Mouse (Mus musculus) heart, embryonic 14.5 days (tissue): ENCODE measurements around the gene Tmub1. TPM values are rescaled to one million over a fixed set of nuclear protein-coding genes. Genes with fewer than 3 reads are reported as not detected.

ENCODE experiments used
- ATAC-seq: fragments of 200-750 bp; cut with Nextera tagmentation; 2 replicates; pipeline ENCODE4 v1.8.0; 2017; ENCODE audit warnings: low read depth, moderate TSS enrichment; ENCODE audit not compliant: insufficient number of reproducible peaks, insufficient read depth, low FRiP score
- H3K27ac ChIP-seq, 2 experiments: fragments of 200-500 bp in 1 of 2; fragments of 300-500 bp in 1 of 2; sonication (generic) in 1 of 2; replicated peaks in 1 of 2; 2 replicates each; pipeline ENCODE4 v1.5.1; 2012 to 2014; ENCODE audit warnings: low read depth in 2 of 2, low read length in 2 of 2, control low read depth in 1 of 2, mild to moderate bottlenecking in 1 of 2, mixed read lengths in 1 of 2; ENCODE audit not compliant: control insufficient read depth in 1 of 2, insufficient read depth in 1 of 2
- H3K27me3 ChIP-seq: fragments of 300-500 bp; sonication (generic); 2 replicates; pipeline ENCODE4 v1.6.1; 2014; ENCODE audit warnings: mild to moderate bottlenecking, low read length, control low read depth; ENCODE audit not compliant: control insufficient read depth, insufficient read depth
- H3K36me3 ChIP-seq: fragments of 300-500 bp; sonication (generic); 2 replicates; pipeline ENCODE4 v1.6.1; 2014; ENCODE audit warnings: mild to moderate bottlenecking, control low read depth, low read length, mixed read lengths; ENCODE audit not compliant: control insufficient read depth, insufficient read depth
- H3K4me1 ChIP-seq, 2 experiments: fragments of 200-500 bp in 1 of 2; fragments of 300-500 bp in 1 of 2; sonication (generic) in 1 of 2; 2 replicates each; pipeline ENCODE4 v1.6.1; 2012 to 2014; ENCODE audit warnings: low read length in 2 of 2, control low read depth in 1 of 2, mixed read lengths in 1 of 2; ENCODE audit not compliant: control insufficient read depth in 2 of 2, insufficient read depth in 2 of 2
- H3K4me2 ChIP-seq: fragments of 300-500 bp; sonication (generic); 2 replicates; pipeline ENCODE4 v1.6.1; 2014; ENCODE audit warnings: mild to moderate bottlenecking, low read length
- H3K4me3 ChIP-seq, 2 experiments: fragments of 200-500 bp in 1 of 2; fragments of 300-500 bp in 1 of 2; sonication (generic) in 1 of 2; 2 replicates each; pipeline ENCODE4 v1.5.1; 2012 to 2014; ENCODE audit warnings: low read length in 2 of 2, mild to moderate bottlenecking in 2 of 2, control low read depth in 1 of 2, low read depth in 1 of 2, moderate library complexity in 1 of 2; ENCODE audit not compliant: control insufficient read depth in 1 of 2, insufficient read depth in 1 of 2
- H3K9ac ChIP-seq: fragments of 300-500 bp; sonication (generic); 2 replicates; pipeline ENCODE4 v1.6.1; 2014; ENCODE audit warnings: mild to moderate bottlenecking, low read length
- H3K9me3 ChIP-seq: fragments of 300-500 bp; sonication (generic); 2 replicates; pipeline ENCODE4 v1.6.1; 2016; ENCODE audit warnings: low read length, control low read depth; ENCODE audit not compliant: control insufficient read depth
- WGBS: fragments of 180-500 bp; shearing (Covaris S2); extraction: QIAGEN DNeasy Blood & Tissue Kit; methylation state at CpG from one replicate; pipeline ENCODE4 v1.1.7; 2014; 5-methylcytosine and 5-hydroxymethylcytosine counted together
- polyA plus RNA-seq: library from polyadenylated mRNA; unstranded; fragments of >200 nt; fragmentation: Nextera tagmentation; extraction: Ambion mirVana; gene quantifications from 2 replicates; pipeline ENCODE4 v1.2.1, GENCODE M21; 2014

Tmub1 gene
- polyA plus RNA-seq, 1 experiment from 2014 or later = 20.5 TPM

DNA sequence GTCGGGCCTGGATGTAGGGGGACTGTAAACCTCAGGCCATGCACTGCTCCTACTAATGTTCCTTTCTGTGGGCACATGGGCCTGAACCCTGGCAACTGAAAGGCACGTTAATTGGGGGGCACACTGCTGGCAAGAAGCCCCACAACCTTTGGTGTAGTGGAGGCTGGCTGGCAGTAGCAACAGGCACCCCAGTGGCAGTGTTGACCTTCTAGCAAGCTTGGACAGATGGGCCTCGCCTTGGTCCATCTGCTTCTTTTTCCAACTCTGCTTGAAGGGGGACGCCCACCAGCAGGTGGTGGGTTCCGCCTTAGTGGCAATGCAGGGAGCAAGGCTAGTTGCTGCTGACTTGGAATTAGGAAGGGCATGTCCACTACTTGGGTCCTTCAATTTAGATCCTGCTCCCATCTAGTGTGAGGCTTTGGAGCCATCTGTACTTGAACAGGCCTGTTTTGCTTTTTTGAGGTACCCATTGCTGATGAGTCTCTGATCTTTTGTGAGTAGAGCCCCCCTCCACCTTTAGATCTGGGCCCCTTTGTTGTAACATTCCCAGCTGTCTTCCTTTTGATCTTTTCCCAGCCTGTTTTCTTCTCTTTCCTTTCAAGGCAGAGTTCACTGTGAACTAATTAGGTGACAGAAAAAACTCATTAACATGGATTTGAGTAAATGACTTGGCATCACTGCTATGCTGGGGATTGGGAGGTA is 5.8 kb upstream of the Tmub1 start:
- H3K4me2 ChIP-seq = peak overlapping the region; percentile 95
- WGBS = 27% methylated on average over 5 of the region's 5 CpGs

GRCm38 (mm10) chr5:24452691-24453233 is 5.1 kb upstream of the Tmub1 start:
- Histone ChIP-seq H3K4me1 (peaks cover 20 to 39% of the 10 kb centered on the region in 2 experiments), H3K36me3 (peaks cover 2% of the 10 kb centered on the region; the same call in 1 of the 2 replicates), H3K4me2 (peak overlapping the region; percentile 95), H3K4me3 (peak overlapping the region; percentile 79 to 88), H3K9me3 (no peaks in the 10 kb centered on the region), H3K9ac (peak overlapping the region; percentile 96), H3K27ac (peak overlapping the region; percentile 58 to 92; a peak in 3 of 4 replicates), H3K27me3 (no peaks in the 10 kb centered on the region)
- no peak for ATAC-seq
- 1% methylated on average over 29 of the region's 29 CpGs for WGBS

More for the DNA sequence above, 5.8 kb upstream of the Tmub1 start:
- Histone ChIP-seq H3K27me3 (no peaks in the 10 kb centered on the region), H3K27ac (peak overlapping the region in 1 of 2 experiments; percentile 92; a peak in 1 of 4 replicates), H3K36me3 (peaks cover 8% of the 10 kb centered on the region), H3K9ac (peak overlapping the region; percentile 96), H3K9me3 (no peaks in the 10 kb centered on the region), H3K4me3 (peak overlapping the region; percentile 79 to 88), H3K4me1 (peaks cover 17 to 36% of the 10 kb centered on the region in 2 experiments)
- ATAC-seq = no peak

DNA sequence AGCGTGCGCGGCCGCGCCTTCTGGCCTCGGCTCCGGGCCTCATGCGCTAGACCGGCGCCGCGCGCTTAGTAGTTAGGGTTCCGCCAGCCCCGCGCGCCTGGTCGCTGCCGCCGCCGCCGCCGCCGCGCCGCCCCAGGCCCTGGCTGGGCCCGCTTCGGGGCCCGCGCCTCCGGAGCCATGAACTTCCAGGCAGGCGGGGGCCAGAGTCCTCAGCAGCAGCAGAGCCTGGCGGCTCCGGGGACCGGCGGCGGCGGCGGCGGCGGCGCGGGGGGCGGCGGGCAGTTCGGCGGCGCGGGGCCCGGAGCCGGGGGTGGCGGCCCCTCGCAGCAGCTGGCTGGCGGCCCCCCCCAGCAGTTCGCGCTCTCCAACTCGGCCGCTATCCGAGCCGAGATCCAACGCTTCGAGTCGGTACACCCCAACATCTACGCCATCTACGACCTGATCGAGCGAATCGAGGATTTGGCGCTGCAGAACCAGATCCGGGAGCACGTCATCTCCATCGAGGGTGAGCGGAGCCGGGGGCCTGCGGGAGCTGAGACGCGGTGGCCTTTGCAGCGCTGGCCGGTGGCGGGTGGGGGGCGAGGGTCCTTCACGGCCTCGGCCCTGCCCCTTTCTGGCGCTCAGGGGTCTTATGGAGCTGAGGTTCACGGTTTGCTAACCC is 4.5 kb upstream of the Tmub1 start, which contains the start of gene Agap3:
Agap3 (plus strand) TSS at position 148 of the 661 bp plus-strand sequence.
- Histone ChIP-seq H3K4me1 (peaks cover 21 to 42% of the 10 kb centered on the region in 2 experiments), H3K36me3 (no peaks in the 10 kb centered on the region), H3K27me3 (no peaks in the 10 kb centered on the region), H3K4me2 (peak within 1 kb of the TSS; percentile 95), H3K27ac (peak within 1 kb of the TSS; percentile 88 to 92), H3K4me3 (peak within 1 kb of the TSS; percentile 79 to 88), H3K9ac (peak within 1 kb of the TSS; percentile 96), H3K9me3 (no peaks in the 10 kb centered on the region)
- under 1% methylated on average over 74 of the region's 85 CpGs for WGBS
- peak; percentile 1; the same call in 1 of the 2 replicates for ATAC-seq

DNA sequence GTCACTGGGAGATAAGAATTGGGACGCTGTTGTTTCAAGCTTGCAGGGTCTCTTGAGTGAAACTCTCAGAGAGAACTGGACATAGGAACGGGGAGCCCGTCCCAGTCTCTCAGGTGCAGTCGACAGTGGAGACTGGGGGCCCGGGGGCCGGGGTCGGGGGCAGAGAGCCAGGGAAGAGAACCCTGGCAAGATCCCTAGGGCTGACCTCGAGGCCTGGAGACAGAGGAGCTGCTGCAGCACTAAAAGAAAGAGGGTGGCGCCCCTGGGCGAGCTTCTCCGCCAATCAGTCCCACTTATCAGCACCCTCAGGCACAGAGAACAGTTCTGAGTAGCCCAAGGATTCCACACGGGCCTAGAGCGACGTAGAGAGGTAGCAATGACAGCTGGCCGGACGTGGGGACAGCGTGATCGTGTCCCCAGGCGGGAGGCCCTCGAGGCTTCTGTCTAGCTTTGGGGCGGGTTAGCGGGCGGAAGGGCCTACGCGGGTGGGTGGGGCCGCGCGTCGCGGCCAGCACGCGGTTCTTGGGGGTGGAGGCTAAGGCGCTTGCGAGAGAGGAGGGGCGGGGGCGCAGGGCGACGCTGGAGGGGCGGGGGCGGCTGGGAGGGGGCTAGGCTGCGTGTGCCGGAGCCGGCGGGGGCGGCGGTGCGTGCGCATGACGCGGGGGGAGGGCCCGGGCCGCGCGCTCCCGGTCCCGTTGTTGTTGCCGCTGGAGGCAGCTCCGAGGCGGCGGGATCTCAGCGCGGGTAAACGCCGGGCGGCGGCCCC is 3.8 kb upstream of the Tmub1 start:
- H3K27ac ChIP-seq = peak overlapping the region; percentile 88 to 92
- 2% methylated on average over 50 of the region's 66 CpGs for WGBS
- peak overlapping the region; percentile 95 for H3K4me2 ChIP-seq
- peaks cover 21 to 42% of the 10 kb centered on the region in 2 experiments for H3K4me1 ChIP-seq
- peak; percentile 64 for ATAC-seq
- peak overlapping the region; percentile 79 to 88 for H3K4me3 ChIP-seq
- no peaks in the 10 kb centered on the region for H3K36me3 ChIP-seq
- no peaks in the 10 kb centered on the region for H3K9me3 ChIP-seq
- H3K9ac ChIP-seq = peak overlapping the region; percentile 96
- no peaks in the 10 kb centered on the region for H3K27me3 ChIP-seq

DNA sequence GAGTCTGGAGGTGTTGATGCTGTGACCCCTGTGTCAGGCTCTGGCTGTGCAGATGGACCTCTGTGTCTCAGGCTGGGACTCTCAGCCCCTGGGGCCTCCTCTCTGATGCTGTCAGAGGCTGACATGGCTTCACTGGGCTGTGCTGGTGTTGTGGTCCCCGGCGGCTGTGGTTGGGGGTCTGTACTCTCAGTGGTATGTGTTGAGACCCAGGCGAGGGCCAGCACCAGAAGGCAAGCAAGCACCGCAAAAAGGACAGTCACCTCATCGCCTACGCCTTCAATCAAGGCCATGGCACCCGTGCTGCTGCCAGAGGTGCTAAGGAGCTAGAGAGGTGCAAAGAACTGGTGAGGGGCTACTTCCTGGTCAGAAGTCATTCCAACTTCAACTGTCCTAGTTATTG is 1.0 kb downstream of the Tmub1 start:
- H3K9me3 ChIP-seq = no peaks in the 10 kb centered on the region
- no peak overlapping the region for H3K27ac ChIP-seq
- no peaks in the 10 kb centered on the region for H3K27me3 ChIP-seq
- peaks cover 26% of the 10 kb centered on the region for H3K36me3 ChIP-seq
- H3K9ac ChIP-seq = no peak overlapping the region
- no peak for ATAC-seq
- no peak overlapping the region for H3K4me2 ChIP-seq
- H3K4me3 ChIP-seq = no peak overlapping the region
- 95% methylated on average over 7 of the region's 7 CpGs for WGBS
- H3K4me1 ChIP-seq = peaks cover 16 to 27% of the 10 kb centered on the region in 2 experiments; a peak in 3 of 4 replicates

GRCm38 (mm10) chr5:24445428-24446080 is 2.1 kb downstream of the Tmub1 start:
- Histone ChIP-seq H3K9me3 (no peaks in the 10 kb centered on the region), H3K4me3 (peak overlapping the region; percentile 61 to 77), H3K4me1 (peaks cover 13 to 22% of the 10 kb centered on the region in 2 experiments; a peak in 3 of 4 replicates), H3K27me3 (no peaks in the 10 kb centered on the region), H3K9ac (peak overlapping the region; percentile 94), H3K27ac (peak overlapping the region; percentile 68 to 94), H3K36me3 (peaks cover 37% of the 10 kb centered on the region), H3K4me2 (peak overlapping the region; percentile 79)
- no peak for ATAC-seq
- WGBS = 58% methylated on average over 20 of the region's 20 CpGs
